Mouse (Mus musculus): ENCODE data around the gene Dnajc21. TPM values are rescaled to one million over a fixed set of nuclear protein-coding genes. Genes with fewer than 3 reads are reported as not detected.

The Dnajc21 gene
- polyA plus RNA-seq, 1 experiment from 2014 or later = 14.3 TPM

DNA sequence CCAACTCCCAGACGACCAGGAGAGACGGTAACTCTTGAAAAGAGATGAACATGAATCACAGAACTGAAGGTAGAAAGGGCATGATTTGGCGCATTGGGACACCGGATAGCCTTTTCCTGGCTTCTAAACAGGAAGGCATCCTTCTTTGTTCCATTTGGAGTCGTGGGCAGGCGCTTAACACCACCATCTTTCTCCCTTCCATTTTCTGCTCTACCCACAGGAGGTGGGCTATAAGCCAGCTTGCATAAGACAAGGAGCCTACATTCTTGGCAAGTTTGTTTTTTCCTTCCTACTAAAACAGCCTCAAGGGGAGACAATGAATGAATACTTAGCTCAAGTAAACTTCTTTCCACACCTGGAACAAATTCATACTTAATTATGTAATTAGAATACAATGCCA lies 56.7 kb downstream of the Dnajc21 start:
- Histone ChIP-seq H3K27me3 (ENCODE audit: control insufficient read depth, insufficient read depth, low read length) (no peaks in the 10 kb centered on the region), H3K9ac (replicated peaks; ENCODE audit: low read depth, low read length) (no peak overlapping the region), H3K4me1 (ENCODE audit: control insufficient read depth, insufficient read depth, low read length) (no peaks in the 10 kb centered on the region), H3K4me3 (ENCODE audit: low read depth, low read length) (no peak overlapping the region), H3K4me2 (ENCODE audit: low read depth, low read length) (no peak overlapping the region), H3K36me3 (ENCODE audit: control insufficient read depth, insufficient read depth, low read length) (no peaks in the 10 kb centered on the region), H3K27ac (ENCODE audit: low read depth, low read length) (no peak overlapping the region), H3K9me3 (ENCODE audit: control insufficient read depth, low read length) (no peaks in the 10 kb centered on the region)
- WGBS = 93% methylated on average over 6 of the region's 6 CpGs
- no peak for ATAC-seq (ENCODE audit: low read depth)

DNA sequence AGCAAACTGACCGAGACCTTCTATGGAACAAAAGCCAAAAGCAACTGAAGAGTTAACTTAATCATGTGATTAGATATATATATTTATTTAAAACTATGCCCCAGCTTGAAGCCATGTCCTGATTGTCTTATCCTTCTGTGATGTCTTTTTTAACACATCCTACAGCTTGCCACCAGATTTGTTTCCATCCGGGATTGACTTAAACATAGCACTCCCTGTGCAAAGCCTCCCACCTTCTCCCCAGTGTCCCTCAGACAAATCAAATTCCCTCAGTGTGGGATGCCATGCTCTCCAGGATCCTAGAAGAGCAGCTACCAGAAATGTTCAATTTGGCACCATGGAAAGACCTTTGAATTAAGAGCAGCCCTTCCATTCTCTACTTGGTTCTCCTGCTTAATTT lies 59.4 kb downstream of the Dnajc21 start:
- Histone ChIP-seq H3K36me3 (ENCODE audit: control insufficient read depth, insufficient read depth, low read length) (no peaks in the 10 kb centered on the region), H3K9ac (replicated peaks; ENCODE audit: low read depth, low read length) (no peak overlapping the region), H3K4me2 (ENCODE audit: low read depth, low read length) (no peak overlapping the region), H3K27me3 (ENCODE audit: control insufficient read depth, insufficient read depth, low read length) (no peaks in the 10 kb centered on the region), H3K9me3 (ENCODE audit: control insufficient read depth, low read length) (no peaks in the 10 kb centered on the region), H3K27ac (ENCODE audit: low read depth, low read length) (no peak overlapping the region), H3K4me1 (ENCODE audit: control insufficient read depth, insufficient read depth, low read length) (no peaks in the 10 kb centered on the region), H3K4me3 (ENCODE audit: low read depth, low read length) (no peak overlapping the region)
- 95% methylated on average over 2 of the region's 2 CpGs for WGBS
- ATAC-seq (ENCODE audit: low read depth) = no peak

DNA sequence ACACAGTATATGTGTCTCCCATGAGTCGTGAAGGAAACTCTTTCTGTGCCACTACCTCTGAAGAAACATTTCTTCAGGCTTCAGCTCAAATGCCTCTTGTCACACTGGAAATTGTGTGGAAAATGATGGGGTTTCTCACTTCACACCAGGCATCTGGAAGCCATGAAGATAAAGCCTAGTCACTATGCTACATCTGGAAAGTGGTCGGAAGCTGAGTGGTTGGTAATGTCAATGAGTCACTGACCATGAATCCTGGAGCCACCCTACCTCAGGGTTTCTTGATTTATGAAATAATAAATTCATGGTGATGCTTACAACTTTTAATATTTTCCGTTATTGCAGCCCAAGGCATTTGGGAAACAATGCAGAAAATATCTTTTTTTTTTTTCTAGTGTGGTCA lies 60.5 kb downstream of the Dnajc21 start:
- no peak overlapping the region for H3K9ac ChIP-seq (replicated peaks; ENCODE audit: low read depth, low read length)
- no peak overlapping the region for H3K4me3 ChIP-seq (ENCODE audit: low read depth, low read length)
- 88% methylated on average over 3 of the region's 3 CpGs for WGBS
- no peaks in the 10 kb centered on the region for H3K36me3 ChIP-seq (ENCODE audit: control insufficient read depth, insufficient read depth, low read length)
- no peaks in the 10 kb centered on the region for H3K4me1 ChIP-seq (ENCODE audit: control insufficient read depth, insufficient read depth, low read length)
- no peak for ATAC-seq (ENCODE audit: low read depth)
- H3K27me3 ChIP-seq (ENCODE audit: control insufficient read depth, insufficient read depth, low read length) = no peaks in the 10 kb centered on the region
- H3K9me3 ChIP-seq (ENCODE audit: control insufficient read depth, low read length) = no peaks in the 10 kb centered on the region
- no peak overlapping the region for H3K27ac ChIP-seq (ENCODE audit: low read depth, low read length)
- no peak overlapping the region for H3K4me2 ChIP-seq (ENCODE audit: low read depth, low read length)

DNA sequence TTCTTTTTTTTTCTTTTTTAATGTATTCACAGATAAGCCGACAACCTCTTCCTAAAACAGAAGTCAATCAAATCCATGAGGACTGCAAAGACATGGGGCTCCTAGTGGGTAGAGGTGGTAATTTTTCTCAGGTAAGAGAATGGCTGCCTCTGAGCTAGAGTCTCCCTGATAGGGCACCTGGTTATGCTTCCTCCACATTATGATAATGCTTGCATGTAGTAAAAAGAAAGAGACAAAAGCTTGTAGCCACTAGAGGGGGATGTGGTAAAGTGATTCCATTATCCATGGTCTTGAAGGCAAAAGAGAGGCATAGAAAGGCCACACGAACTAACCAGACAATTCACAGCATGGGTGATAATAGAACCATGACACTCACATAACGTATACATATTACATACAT lies 69.9 kb downstream of the Dnajc21 start:
- no peaks in the 10 kb centered on the region for H3K4me1 ChIP-seq (ENCODE audit: control insufficient read depth, insufficient read depth, low read length)
- no peaks in the 10 kb centered on the region for H3K27me3 ChIP-seq (ENCODE audit: control insufficient read depth, insufficient read depth, low read length)
- peak; percentile 44; the same call in 1 of the 2 replicates for ATAC-seq (ENCODE audit: low read depth)
- H3K9ac ChIP-seq (replicated peaks; ENCODE audit: low read depth, low read length) = no peak overlapping the region
- H3K4me3 ChIP-seq (ENCODE audit: low read depth, low read length) = no peak overlapping the region
- H3K4me2 ChIP-seq (ENCODE audit: low read depth, low read length) = no peak overlapping the region
- WGBS = 41% methylated on average over 3 of the region's 3 CpGs
- no peaks in the 10 kb centered on the region for H3K36me3 ChIP-seq (ENCODE audit: control insufficient read depth, insufficient read depth, low read length)
- no peak overlapping the region for H3K27ac ChIP-seq (ENCODE audit: low read depth, low read length)
- H3K9me3 ChIP-seq (ENCODE audit: control insufficient read depth, low read length) = no peaks in the 10 kb centered on the region

DNA sequence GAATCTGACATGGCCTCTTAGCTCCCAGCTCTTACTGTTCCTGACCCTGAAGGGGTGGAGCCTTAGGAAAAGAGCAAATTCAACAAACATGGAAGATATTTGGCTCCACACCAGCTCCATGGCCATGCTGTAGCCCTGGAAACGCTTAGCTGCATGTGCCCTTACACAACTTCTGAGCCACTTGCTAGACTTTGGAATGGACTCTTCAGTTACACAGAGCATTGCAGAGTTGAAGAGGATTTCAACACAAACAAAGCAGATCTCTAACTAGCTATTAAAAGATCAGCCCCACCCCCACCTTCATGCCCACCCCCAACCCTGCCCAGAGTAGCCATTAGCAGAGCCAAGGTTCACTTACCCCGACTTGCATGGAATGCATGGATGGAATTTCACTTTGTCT lies 70.5 kb downstream of the Dnajc21 start:
- Histone ChIP-seq H3K27me3 (ENCODE audit: control insufficient read depth, insufficient read depth, low read length) (no peaks in the 10 kb centered on the region), H3K4me3 (ENCODE audit: low read depth, low read length) (no peak overlapping the region), H3K4me1 (ENCODE audit: control insufficient read depth, insufficient read depth, low read length) (no peaks in the 10 kb centered on the region), H3K4me2 (ENCODE audit: low read depth, low read length) (no peak overlapping the region), H3K9ac (replicated peaks; ENCODE audit: low read depth, low read length) (no peak overlapping the region), H3K9me3 (ENCODE audit: control insufficient read depth, low read length) (no peaks in the 10 kb centered on the region), H3K27ac (ENCODE audit: low read depth, low read length) (no peak overlapping the region), H3K36me3 (ENCODE audit: control insufficient read depth, insufficient read depth, low read length) (no peaks in the 10 kb centered on the region)
- 70% methylated on average over 2 of the region's 2 CpGs for WGBS
- no peak for ATAC-seq (ENCODE audit: low read depth)

Other genes with a start within 250 kb of the Dnajc21 start
- 1.8 TPM in 1 of 2 replicates, not detected in the other for gene Gm21973, start 145.1 kb downstream of the Dnajc21 start, polyA plus RNA-seq (2014; fragmentation: Nextera tagmentation; extraction: Ambion mirVana)
- not detected in 2 replicates for gene Agxt2, start 112.0 kb downstream of the Dnajc21 start, polyA plus RNA-seq (2014; fragmentation: Nextera tagmentation; extraction: Ambion mirVana)
- gene Brix1, start 15.4 kb upstream of the Dnajc21 start, polyA plus RNA-seq (2014; fragmentation: Nextera tagmentation; extraction: Ambion mirVana) = 56.5 and 68.1 TPM in 2 replicates
- 19.7 and 21.5 TPM in 2 replicates for gene Rad1, start 15.5 kb upstream of the Dnajc21 start, polyA plus RNA-seq (2014; fragmentation: Nextera tagmentation; extraction: Ambion mirVana)
- not detected in 2 replicates for gene Ttc23l, start 88.2 kb upstream of the Dnajc21 start, polyA plus RNA-seq (2014; fragmentation: Nextera tagmentation; extraction: Ambion mirVana)
- 10.0 and 16.1 TPM in 2 replicates for gene Rai14, start 244.1 kb upstream of the Dnajc21 start, polyA plus RNA-seq (2014; fragmentation: Nextera tagmentation; extraction: Ambion mirVana)